17 mouse cellular contexts compared by ENCODE assay signal in the genomic region with DNA sequence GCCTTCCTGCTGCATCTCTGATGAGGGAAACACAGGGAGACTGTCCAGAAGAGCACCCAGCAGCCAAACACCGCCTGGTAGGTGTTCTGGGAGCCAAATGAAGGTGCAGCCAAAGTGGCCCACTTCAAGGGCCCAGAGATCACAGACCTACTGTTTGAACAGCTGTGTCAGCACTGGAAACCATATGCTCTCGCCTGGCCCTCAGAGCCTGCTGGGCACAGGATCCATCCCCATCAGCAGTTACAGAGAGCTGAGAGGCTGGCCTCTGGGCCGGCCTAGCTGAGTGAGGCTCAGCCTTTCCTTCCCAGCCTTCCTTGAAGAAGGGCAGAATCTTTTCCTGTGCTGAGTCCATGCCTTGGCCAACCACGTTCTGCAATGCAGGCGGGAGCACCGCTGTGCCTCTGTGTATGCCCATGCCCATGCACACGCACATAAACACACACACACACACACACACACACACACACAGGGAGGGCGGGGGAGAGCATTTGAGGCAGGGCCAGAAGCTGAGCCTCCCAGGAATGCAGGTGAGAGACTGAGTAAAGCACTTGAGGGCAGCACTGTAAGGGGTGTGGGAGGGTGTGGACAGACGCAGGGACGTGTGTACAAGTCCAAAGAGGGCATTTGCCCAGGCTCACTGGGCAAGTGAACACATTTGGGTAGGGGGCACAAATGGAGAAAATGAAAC. TPM values are rescaled to one million over a fixed set of nuclear protein-coding genes. Genes with fewer than 3 reads are reported as not detected.
DNase-seq lines count a peak whose midpoint lies in the region; ATAC-seq and TF ChIP-seq lines count a peak whose summit lies in the region.
"Had no signal": no experiment of that assay in that cellular context is flagged by ENCODE, and none has a peak within 500 bp of the region (broad histone marks: within the 10 kb centered on the region; RNA-seq: fewer than 3 reads in every experiment).

No protein-coding gene starts in this region.

- H3K4me2 ChIP-seq in hindbrain, postnatal 0 days (ENCODE audit: low read depth, low read length): no peak overlapping the region
- no peak overlapping the region for H3K4me2 ChIP-seq in kidney, embryonic 14.5 days (replicated peaks; ENCODE audit: low read depth, low read length)
- H3K4me2 ChIP-seq: liver, embryonic 15.5 days had no signal

- 0 out of 2 replicates have a peak, but pooled peaks cover 5% of the 10 kb centered on the region for H3K4me1 ChIP-seq in hindbrain, postnatal 0 days (ENCODE audit: insufficient read depth, low read length)
- peaks cover 15% of the 10 kb centered on the region for H3K4me1 ChIP-seq in hindbrain, embryonic 10.5 days (replicated peaks)
- peaks cover 4% of the 10 kb centered on the region; the same call in 1 of the 2 replicates for H3K4me1 ChIP-seq in kidney, embryonic 14.5 days (ENCODE audit: control insufficient read depth, insufficient read depth, low read length)

- no peak overlapping the region for H3K9ac ChIP-seq in hindbrain, postnatal 0 days (replicated peaks; ENCODE audit: low read length)
- no peak overlapping the region for H3K9ac ChIP-seq in kidney, embryonic 14.5 days (ENCODE audit: low read depth, low read length)
- H3K9ac ChIP-seq: liver, embryonic 15.5 days had no signal

- TF ChIP-seq CTCF in hindbrain, postnatal 0 days (IDR thresholded peaks at IDR 0.05; ENCODE audit: low read depth): no peak

- 75% methylated on average over 10 of the region's 10 CpGs for WGBS in hindbrain, postnatal 0 days
- WGBS in hindbrain, embryonic 10.5 days: 70% methylated on average over 10 of the region's 10 CpGs
- 77% methylated on average over 10 of the region's 10 CpGs for whole genome bisulfite sequencing in kidney, embryonic 14.5 days

- DNase-seq in cerebellum, adult 11-12 months: peak; percentile 45
- DNase-seq in cerebellum, adult 8-10 months: no peak
- no peak for DNase-seq in hindbrain, postnatal 0 days (ENCODE audit: low spot score)
- DNase-seq in hindbrain, embryonic 10.5 days (ENCODE audit: low spot score): no peak
- peak; percentile 76 for DNase-seq in brain, adult 2 months (ENCODE audit: low read depth, low spot score)
- DNase-seq in lung, postnatal 14 days: peak; percentile 49
- no peak for DNase-seq in ovary, postnatal 14 days (ENCODE audit: low spot score)
- DNase-seq: kidney, adult 11 months; thymus, adult 2 months had no signal

- peaks cover 19% of the 10 kb centered on the region for H3K36me3 ChIP-seq in hindbrain, postnatal 0 days (ENCODE audit: insufficient read depth, low read length)
- H3K36me3 ChIP-seq in hindbrain, embryonic 10.5 days: peaks cover 63% of the 10 kb centered on the region
- peaks cover 48% of the 10 kb centered on the region for H3K36me3 ChIP-seq in kidney, embryonic 14.5 days (ENCODE audit: control insufficient read depth, insufficient read depth, low read length)

- H3K9me3 ChIP-seq in hindbrain, postnatal 0 days (ENCODE audit: low read length): no peaks in the 10 kb centered on the region
- no peaks in the 10 kb centered on the region for H3K9me3 ChIP-seq in hindbrain, embryonic 10.5 days
- H3K9me3 ChIP-seq in kidney, embryonic 14.5 days (ENCODE audit: control insufficient read depth, low read length): no peaks in the 10 kb centered on the region
- H3K9me3 ChIP-seq: embryonic facial prominence, embryonic 10.5 days; liver, embryonic 15.5 days had no signal

- H3K27ac ChIP-seq in hindbrain, postnatal 0 days: no peak overlapping the region
- H3K27ac ChIP-seq in hindbrain, embryonic 10.5 days: no peak overlapping the region
- no peak overlapping the region for H3K27ac ChIP-seq in kidney, embryonic 14.5 days (ENCODE audit: low read depth, low read length)
- H3K27ac ChIP-seq: embryonic facial prominence, embryonic 10.5 days; liver, embryonic 15.5 days had no signal

- 0 out of 2 replicates have a peak, but pooled peaks have one; percentile 43 for ATAC-seq in hindbrain, postnatal 0 days
- no peak for ATAC-seq in kidney, embryonic 14.5 days (ENCODE audit: low FRiP score, low TSS enrichment)

- H3K4me3 ChIP-seq in hindbrain, postnatal 0 days (ENCODE audit: low read length): no peak overlapping the region
- H3K4me3 ChIP-seq in hindbrain, embryonic 10.5 days: no peak overlapping the region
- no peak overlapping the region for H3K4me3 ChIP-seq in kidney, embryonic 14.5 days (ENCODE audit: low read length)
- H3K4me3 ChIP-seq: embryonic facial prominence, embryonic 10.5 days; liver, embryonic 15.5 days had no signal

- H3K27me3 ChIP-seq in hindbrain, postnatal 0 days (ENCODE audit: insufficient read depth, low read length): no peaks in the 10 kb centered on the region
- no peaks in the 10 kb centered on the region for H3K27me3 ChIP-seq in hindbrain, embryonic 10.5 days (ENCODE audit: insufficient read depth, poor library complexity, severe bottlenecking)
- H3K27me3 ChIP-seq in kidney, embryonic 14.5 days (ENCODE audit: control insufficient read depth, insufficient read depth, low read length): no peaks in the 10 kb centered on the region
- H3K27me3 ChIP-seq: liver, embryonic 15.5 days had no signal

RNA-seq across cellular contexts. Expression of a gene that starts 8.2 kb away (rescaled TPM):
- 79.7 and 87.2 TPM in 2 replicates for total RNA-seq in hindbrain, postnatal 0 days (2014; rRNA removed)
- 82.2 and 83.7 TPM in 2 replicates for polyA plus RNA-seq in hindbrain, postnatal 0 days (2015; fragmentation: Nextera tagmentation; extraction: Ambion mirVana)
- polyA plus RNA-seq in hindbrain, embryonic 10.5 days (2016; fragmentation: Nextera tagmentation; extraction: Ambion mirVana): 91.3 and 105 TPM in 2 replicates
- polyA plus RNA-seq in kidney, embryonic 14.5 days (2014; fragmentation: Nextera tagmentation; extraction: Ambion mirVana): 52.3 and 94.7 TPM in 2 replicates

RNA-seq across cellular contexts. Expression of a gene that starts 55.6 kb away (rescaled TPM):
- not detected in 2 replicates for total RNA-seq in hindbrain, postnatal 0 days (2014; rRNA removed)
- polyA plus RNA-seq in hindbrain, postnatal 0 days (2015; fragmentation: Nextera tagmentation; extraction: Ambion mirVana): not detected in 2 replicates
- 0.08 TPM in 1 of 2 replicates, not detected in the other for polyA plus RNA-seq in hindbrain, embryonic 10.5 days (2016; fragmentation: Nextera tagmentation; extraction: Ambion mirVana)
- not detected in 2 replicates for polyA plus RNA-seq in kidney, embryonic 14.5 days (2014; fragmentation: Nextera tagmentation; extraction: Ambion mirVana)
- total RNA-seq: granulocyte monocyte progenitor cell, adult 5-6 weeks; layer of hippocampus, adult 18-20 months; left cerebral cortex, postnatal 25 days; MEL had no signal
- polyA plus RNA-seq: embryonic facial prominence, embryonic 10.5 days; heart, postnatal 0 days; liver, embryonic 15.5 days had no signal

Comparison
In these comparisons a context has a peak if more than half of its experiments do, and no peak if none do; other contexts are left out.
1. DNase-seq: peak in cerebellum, adult 11-12 months (single experiment), brain, adult 2 months (single experiment) and lung, postnatal 14 days (single experiment); none in cerebellum, adult 8-10 months (single experiment), hindbrain, postnatal 0 days (single experiment), hindbrain, embryonic 10.5 days (single experiment) and ovary, postnatal 14 days (single experiment).